Mouse (Mus musculus): Measurements from ENCODE around the gene Adamts8.

The Adamts8 gene

DNA sequence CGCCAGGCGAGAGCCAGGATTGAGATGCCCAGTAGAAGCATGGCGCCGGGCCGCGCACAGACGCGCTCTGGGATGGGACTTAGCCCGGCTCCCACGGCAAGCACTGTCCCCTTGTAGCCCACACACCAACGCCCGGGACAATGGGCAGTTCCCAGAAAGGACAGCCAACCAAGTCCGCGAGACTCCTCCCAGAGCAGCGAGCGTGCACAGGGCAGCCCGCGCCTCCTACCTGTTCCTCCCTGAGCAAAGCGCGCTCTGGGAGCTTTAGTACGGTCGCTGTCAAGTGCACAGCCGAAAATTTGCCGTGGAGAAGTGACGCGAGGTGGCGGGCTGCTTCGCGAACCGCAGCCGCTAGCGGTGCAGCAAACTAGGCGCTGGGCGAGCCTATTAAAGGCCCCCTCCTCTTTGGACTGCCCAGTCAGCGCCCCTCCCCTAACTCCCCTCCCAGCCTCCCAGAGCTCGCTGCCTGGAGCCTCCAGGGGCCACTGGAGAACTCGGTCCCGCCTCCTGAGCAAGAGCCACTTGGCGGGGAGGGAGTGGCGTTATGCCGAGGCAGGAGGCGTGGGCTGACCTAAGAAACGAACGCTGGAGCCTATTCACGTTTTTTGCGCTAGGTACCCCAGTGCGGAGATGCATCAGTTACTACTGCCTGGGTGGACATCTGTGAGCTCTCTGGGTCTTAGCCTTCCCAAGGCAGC is 20.0 kb upstream of the Adamts8 start, which contains the start of gene Adamts15:
Adamts15 (minus strand) TSS at position 256 of the 698 bp plus-strand sequence.
- no peak for DNase-seq (ENCODE audit: low spot score in 2 of 2)

DNA sequence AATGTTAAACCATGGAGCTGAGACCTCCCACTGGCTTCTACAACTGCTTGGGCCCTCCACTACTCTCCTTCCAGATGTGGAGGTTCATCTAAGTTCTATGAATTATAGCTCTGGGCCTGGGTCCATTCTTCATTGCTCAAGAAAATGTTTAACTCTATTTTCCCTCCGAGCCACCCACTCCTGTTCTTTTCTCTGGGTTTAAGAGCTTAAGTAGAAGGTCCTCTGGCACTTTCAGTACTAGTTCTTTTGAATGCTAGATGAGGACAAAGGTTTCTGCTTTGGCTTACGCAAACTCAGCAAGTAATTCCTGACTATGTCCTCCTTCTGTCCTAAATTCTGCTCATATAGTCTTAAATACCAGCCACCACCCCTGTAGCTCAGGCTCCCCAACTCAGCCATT is 13.6 kb upstream of the Adamts8 start:
- DNase-seq (ENCODE audit: low spot score in 2 of 2), result no peak

DNA sequence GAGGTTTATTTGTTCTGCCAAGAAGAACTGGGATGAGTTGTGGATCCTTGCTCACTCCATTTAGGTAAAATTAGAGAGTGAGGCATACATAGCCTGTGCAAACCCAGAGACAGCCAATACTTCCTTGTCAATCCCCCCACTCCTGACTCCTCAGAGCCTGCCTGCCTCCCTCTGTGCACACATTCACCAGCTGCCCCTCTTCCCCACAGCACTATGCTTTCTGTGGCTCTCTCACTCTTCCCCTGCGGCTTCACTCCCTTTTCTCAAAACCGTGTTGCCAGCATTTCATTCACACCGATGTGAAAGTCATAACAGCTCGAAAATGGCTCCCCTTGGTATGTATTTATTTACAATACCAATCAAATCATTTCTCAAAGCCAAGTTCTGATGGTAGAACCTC is 10.0 kb upstream of the Adamts8 start:
- no peak for DNase-seq (ENCODE audit: low spot score in 2 of 2)

DNA sequence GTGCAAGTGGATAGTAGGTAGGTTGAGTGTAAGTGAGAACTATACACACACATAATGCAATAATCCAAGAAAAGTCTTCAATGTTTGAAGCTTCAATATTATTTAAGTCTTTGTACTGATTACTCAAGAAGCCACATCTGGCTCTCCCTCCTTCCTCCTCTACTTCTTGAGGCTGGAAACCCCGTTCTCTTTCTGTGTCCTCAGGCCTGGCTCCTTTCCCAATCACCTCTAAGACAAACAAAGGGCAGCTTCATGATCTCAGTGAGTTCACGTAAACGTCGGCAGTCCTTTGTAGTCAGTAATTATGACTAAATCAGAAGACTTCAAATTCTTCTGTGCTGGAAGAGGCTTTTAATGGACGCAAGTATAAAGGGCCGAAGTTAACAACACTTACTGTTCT is 7.5 kb upstream of the Adamts8 start:
- DNase-seq (ENCODE audit: low spot score in 2 of 2), result no peak

DNA sequence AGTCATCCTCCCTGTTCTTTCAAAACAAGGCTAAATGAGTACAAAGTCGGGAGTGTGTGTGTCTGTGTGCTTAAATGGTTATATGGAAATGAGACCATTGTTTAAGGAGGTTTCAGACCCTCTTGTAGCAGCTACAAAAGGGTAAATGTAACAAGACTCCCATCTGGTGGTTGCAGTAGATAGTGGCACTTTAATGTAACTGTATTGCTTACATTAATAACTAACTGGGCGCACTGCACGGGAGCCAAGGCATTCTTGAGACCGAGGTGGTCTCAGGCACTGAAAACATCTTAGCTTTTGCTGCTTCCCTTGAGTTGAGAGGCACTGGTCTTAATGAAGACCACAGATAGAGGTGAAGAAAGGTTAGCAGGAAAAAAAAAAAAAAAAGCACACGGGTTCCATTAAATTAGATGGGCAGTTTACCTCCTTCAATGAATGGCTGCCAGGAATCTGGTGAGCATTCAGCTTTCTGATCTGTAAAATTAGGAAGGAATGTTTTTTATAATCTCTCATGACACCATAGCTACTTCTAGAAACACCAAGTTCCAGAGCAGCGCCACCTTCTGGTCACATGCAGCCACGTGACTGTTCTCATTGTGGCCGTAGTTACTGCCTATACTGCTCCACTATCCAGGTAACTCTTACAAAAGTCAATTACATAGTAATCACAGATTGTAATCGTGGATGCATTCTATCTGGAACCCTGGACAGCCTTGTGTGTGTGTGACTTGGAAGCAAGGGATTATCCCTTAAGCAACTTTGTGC is 5.5 kb upstream of the Adamts8 start:
- peak; percentile 37 to 48 for DNase-seq (ENCODE audit: low spot score in 2 of 2)

DNA sequence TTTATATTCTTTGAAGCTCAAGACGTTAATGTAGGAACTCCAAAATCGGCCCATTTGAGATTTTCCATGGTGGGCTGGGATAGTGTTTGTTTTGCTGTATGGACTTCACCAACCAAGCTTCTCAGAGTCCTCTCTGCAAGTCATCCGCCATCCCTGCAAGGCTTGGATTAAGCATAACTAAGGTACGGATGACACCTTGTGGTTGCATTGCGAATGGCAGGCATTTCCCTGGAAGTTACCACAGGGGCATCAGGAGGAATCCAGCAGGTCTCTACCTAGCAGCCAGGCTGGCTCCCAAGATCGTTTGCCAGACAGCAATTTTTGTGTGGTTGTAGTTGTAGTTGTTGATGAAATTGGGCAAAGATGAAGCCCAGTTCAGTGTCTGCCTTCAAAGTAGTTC is 2.0 kb upstream of the Adamts8 start:
- peak; percentile 76 to 77 for DNase-seq (ENCODE audit: low spot score in 2 of 2)

DNA sequence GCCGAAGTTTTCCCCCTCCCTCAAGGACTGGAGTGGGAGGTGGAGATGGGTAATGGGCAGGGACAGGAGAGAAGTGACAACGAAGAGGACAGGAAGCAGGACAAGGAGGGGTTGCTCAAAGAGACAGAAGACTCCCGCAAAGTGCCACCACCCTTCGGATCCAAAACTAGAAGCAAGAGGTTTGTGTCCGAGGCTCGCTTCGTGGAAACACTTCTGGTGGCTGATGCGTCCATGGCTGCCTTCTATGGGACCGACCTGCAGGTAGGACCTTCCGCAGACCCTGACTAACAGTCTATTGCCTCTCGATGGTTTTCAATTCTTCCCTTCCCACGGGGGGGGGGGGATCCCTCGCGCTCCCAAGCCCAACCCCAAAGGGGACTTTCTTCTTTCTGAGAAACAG is 979 bp downstream of the Adamts8 start:
- no peak for DNase-seq (ENCODE audit: low spot score in 2 of 2)

DNA sequence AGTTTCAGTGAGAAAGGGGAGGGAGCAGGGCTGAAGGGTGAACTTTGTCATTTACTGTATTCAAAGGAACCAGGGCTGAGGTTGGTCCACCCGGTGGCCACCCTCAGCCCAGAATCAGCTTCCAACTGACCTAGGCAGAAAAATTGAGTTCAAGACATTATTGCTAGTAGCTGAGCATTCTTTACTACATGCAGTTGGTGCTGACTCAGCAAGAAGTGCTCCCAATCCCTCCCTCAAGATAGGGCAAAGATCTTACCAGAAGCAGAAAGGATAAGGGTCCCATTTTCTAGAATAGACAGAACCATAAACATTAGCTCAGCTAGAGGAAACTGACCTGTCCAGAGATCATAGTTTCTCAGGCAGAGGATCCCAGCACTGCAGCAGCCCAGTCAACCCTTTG is 1.9 kb downstream of the Adamts8 start:
- no peak for DNase-seq (ENCODE audit: low spot score in 2 of 2)

DNA sequence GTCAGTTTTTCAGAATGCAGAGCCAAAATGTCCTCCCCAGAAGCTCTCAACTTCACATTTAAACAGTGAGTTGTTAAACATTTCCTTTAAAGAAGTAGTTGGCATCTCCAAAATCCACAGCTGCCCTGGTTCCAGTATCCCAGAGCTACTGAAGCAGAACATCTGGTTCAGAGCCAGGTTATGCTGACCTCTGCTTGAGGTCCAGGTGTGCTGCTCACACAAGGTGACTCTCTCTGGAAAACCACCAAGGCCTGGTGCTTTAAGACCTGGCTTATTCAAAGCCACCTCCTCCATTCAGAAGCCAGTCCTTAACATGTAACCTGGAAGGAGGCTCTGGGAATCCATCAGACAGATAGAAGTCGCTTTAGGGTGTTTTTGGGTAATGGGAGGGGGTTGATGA is 2.9 kb downstream of the Adamts8 start:
- no peak for DNase-seq (ENCODE audit: low spot score in 2 of 2)

- no peak for DNase-seq (ENCODE audit: low spot score in 2 of 2)
Measured at GRCm38 (mm10) chr9:30949422-30949821, 7.1 kb downstream of the Adamts8 start.

DNA sequence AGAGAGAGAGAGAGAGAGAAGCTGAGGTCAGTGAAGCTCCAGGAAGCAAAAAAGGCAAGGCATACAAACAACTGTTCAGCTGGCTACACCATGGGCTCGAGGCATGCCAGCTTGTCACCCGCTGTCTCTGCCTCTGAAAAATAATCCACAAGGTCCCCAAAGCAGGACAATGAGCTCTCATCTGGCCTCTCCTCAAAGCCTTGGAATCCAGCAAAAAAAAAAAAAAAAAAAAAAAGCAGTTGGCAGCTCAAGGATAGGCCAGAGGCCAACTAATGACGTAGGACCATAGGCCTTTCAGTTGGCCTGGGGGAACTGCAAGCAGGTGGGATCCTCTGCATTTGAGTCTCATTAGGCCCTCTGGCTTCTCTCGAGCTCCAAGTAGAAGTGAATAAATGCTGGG is 7.6 kb downstream of the Adamts8 start:
- no peak for DNase-seq (ENCODE audit: low spot score in 2 of 2)

DNA sequence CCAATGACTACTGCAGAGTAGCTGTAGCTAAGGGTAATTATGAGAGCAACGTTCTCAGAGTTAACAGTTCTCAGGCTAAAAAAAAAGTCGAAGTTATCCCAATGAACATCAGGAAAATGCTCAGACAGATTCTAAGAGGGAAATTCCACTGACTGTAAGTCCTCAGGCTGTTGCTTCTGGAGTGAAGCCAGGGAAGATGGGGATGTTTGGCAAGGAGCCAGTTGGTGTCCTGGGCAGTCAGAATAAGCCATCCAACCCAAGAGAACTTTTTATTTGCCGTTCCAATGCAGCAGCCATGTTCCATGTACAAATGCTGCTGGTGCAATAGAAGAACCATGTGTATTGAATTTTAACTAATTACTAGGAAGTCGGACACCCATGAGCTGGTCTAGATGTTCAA is 8.2 kb downstream of the Adamts8 start:
- no peak for DNase-seq (ENCODE audit: low spot score in 2 of 2)

- DNase-seq (ENCODE audit: low spot score in 2 of 2), result no peak
Measured at GRCm38 (mm10) chr9:30951461-30951860, 9.1 kb downstream of the Adamts8 start.

- DNase-seq (ENCODE audit: low spot score in 2 of 2), result peak in 1 of 2 experiments; percentile 16
Measured at GRCm38 (mm10) chr9:30953287-30953686, 10.9 kb downstream of the Adamts8 start.

GRCm38 (mm10) chr9:30955246-30955645 is 12.9 kb downstream of the Adamts8 start:
- DNase-seq (ENCODE audit: low spot score in 2 of 2), result no peak

GRCm38 (mm10) chr9:30963780-30964179 is 21.4 kb downstream of the Adamts8 start:
- no peak for DNase-seq (ENCODE audit: low spot score in 2 of 2)

DNA sequence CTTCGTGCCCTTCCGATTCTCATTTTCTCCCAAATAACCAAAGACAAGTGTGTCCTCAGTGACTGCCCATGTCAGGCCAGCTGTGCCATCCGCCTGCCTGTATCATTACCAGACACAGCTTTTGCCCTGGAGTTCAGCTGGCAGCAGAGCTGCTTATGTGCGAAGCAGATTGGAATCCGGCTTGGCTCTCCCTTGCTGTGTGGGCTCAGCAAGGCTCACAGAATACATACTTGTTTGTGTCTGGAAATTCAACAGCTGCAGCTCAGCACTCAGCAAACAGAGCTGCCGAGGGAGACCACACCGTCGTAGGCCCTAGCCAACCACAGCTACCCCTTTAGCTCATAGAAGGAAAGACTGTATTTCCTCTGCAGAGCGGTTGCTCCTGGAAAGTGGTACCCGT is 22.3 kb downstream of the Adamts8 start:
- DNase-seq (ENCODE audit: low spot score in 2 of 2), result peak in 1 of 2 experiments; percentile 11

- no peak for DNase-seq (ENCODE audit: low spot score in 2 of 2)
Measured at GRCm38 (mm10) chr9:30966881-30967280, 24.5 kb downstream of the Adamts8 start.

DNA sequence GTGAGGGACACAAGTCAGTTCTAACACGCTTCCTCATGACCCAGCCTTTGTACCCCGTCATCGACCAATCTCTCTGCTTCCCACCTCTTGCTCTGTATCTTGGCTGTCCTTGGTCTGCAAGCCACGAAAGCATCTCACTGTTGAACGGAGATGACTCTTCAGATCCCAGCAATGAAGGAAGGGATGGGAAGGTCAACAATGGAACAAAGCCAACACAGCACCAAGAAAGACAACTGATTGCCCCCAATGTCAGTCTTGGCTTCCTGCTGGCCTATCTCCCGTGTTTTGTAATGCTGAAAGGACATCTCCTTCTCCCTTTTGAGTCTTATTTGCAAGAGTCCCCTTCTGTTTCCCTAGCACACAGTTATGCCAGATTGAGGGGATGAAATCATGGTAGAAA is 25.8 kb downstream of the Adamts8 start:
- no peak for DNase-seq (ENCODE audit: low spot score in 2 of 2)

GRCm38 (mm10) chr9:30970001-30970400 is 27.6 kb downstream of the Adamts8 start:
- no peak for DNase-seq (ENCODE audit: low spot score in 2 of 2)

DNA sequence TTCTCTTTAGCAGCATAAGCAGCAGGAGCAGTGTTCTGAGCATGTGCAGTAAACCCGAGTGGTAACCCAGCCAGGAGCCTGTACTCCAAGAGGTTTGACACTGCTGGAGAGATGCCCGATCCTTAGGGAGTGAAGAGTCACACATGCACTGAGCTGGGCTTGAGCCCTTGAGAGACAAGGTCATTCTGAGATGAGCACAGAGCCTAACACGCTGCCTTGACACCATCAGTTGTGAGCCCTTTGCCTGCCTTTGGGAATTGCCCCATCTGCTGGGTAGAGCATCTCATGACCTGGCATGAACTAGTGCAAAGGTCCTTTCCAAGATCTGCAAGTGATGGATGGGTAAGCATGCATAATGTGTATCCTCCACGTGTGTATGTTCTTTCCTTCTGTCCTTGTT is 29.6 kb downstream of the Adamts8 start:
- DNase-seq (ENCODE audit: low spot score in 2 of 2), result no peak

GRCm38 (mm10) chr9:30976339-30977023 is 34.1 kb downstream of the Adamts8 start:
- no peak for DNase-seq (ENCODE audit: low spot score in 2 of 2)

DNA sequence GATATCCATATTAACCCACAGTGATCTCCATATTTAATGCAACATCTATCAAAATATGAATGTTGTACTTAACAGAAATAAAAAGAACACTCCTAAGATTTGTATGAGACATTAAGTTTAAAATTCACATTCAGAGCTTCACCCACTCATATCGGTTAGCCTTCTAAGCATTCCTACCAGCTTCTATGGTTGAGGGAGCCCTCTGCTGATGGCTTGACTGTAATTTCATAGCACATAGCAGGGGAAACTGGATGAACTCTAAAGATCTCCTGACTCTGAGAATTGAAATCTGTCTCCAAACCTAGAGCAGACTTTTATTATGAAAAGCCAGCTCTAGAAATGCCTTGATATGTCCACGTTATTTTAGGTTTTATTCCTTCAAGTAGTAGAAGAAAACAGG is 38.1 kb downstream of the Adamts8 start:
- no peak for DNase-seq (ENCODE audit: low spot score in 2 of 2)
